Mouse (Mus musculus): ENCODE measurements around the gene Grin2b. TPM values are rescaled to one million over a fixed set of nuclear protein-coding genes. Genes with fewer than 3 reads are reported as not detected.

The Grin2b gene
- polyA plus RNA-seq, 1 experiment, result 76.8 TPM

GRCm38 (mm10) chr6:136170381-136170780, 2.9 kb downstream of the Grin2b start:
- H3K4me1 ChIP-seq (ENCODE audit: control insufficient read depth, insufficient read depth, low read length), result peaks cover 9% of the 10 kb centered on the region
- H3K4me3 ChIP-seq (ENCODE audit: insufficient read depth, low read depth, low read length), result peak overlapping the region; percentile 62
- 23% methylated on average over 5 of the region's 5 CpGs for WGBS
- peak overlapping the region; percentile 69 for H3K27ac ChIP-seq (ENCODE audit: insufficient read depth, low read depth, low read length)
- TF ChIP-seq CTCF (IDR thresholded peaks at IDR 0.05; ENCODE audit: insufficient read depth, low read depth, low read length) (no peak), POLR2A (IDR thresholded peaks at IDR 0.05; ENCODE audit: insufficient read depth, low read depth, low read length) (no peak)

GRCm38 (mm10) chr6:136167361-136167760, 6.0 kb downstream of the Grin2b start:
- Histone ChIP-seq H3K4me1 (ENCODE audit: control insufficient read depth, insufficient read depth, low read length) (peaks cover 14% of the 10 kb centered on the region), H3K27ac (ENCODE audit: insufficient read depth, low read depth, low read length) (peak overlapping the region; percentile 53; the same call in 1 of the 2 replicates), H3K4me3 (ENCODE audit: insufficient read depth, low read depth, low read length) (peak overlapping the region; percentile 49)
- WGBS, result 33% methylated on average over 5 of the region's 5 CpGs
- TF ChIP-seq POLR2A (IDR thresholded peaks at IDR 0.05; ENCODE audit: insufficient read depth, low read depth, low read length) (no peak), CTCF (IDR thresholded peaks at IDR 0.05; ENCODE audit: insufficient read depth, low read depth, low read length) (no peak)

- TF ChIP-seq CTCF (IDR thresholded peaks at IDR 0.05; ENCODE audit: insufficient read depth, low read depth, low read length) (no peak), POLR2A (IDR thresholded peaks at IDR 0.05; ENCODE audit: insufficient read depth, low read depth, low read length) (no peak)
- peaks cover 24% of the 10 kb centered on the region for H3K4me1 ChIP-seq (ENCODE audit: control insufficient read depth, insufficient read depth, low read length)
- peak overlapping the region; percentile 48 for H3K27ac ChIP-seq (ENCODE audit: insufficient read depth, low read depth, low read length)
- H3K4me3 ChIP-seq (ENCODE audit: insufficient read depth, low read depth, low read length), result peak overlapping the region; percentile 53
- 16% methylated on average over 9 of the region's 9 CpGs for whole genome bisulfite sequencing
Observed at GRCm38 (mm10) chr6:136165443-136166077, 7.8 kb downstream of the Grin2b start.

GRCm38 (mm10) chr6:136162090-136162489, 11.2 kb downstream of the Grin2b start:
- TF ChIP-seq CTCF (IDR thresholded peaks at IDR 0.05; ENCODE audit: insufficient read depth, low read depth, low read length) (no peak), POLR2A (IDR thresholded peaks at IDR 0.05; ENCODE audit: insufficient read depth, low read depth, low read length) (no peak)
- Histone ChIP-seq H3K4me3 (ENCODE audit: insufficient read depth, low read depth, low read length) (0 out of 2 replicates have a peak overlapping the region, but pooled peaks have one; percentile 1), H3K27ac (ENCODE audit: insufficient read depth, low read depth, low read length) (peak overlapping the region; percentile 61), H3K4me1 (ENCODE audit: control insufficient read depth, insufficient read depth, low read length) (peaks cover 30% of the 10 kb centered on the region)
- WGBS, result 9% methylated on average over 11 of the region's 11 CpGs

GRCm38 (mm10) chr6:136153444-136153843, 19.9 kb downstream of the Grin2b start:
- Histone ChIP-seq H3K4me1 (ENCODE audit: control insufficient read depth, insufficient read depth, low read length) (peaks cover 36% of the 10 kb centered on the region), H3K27ac (ENCODE audit: insufficient read depth, low read depth, low read length) (no peak overlapping the region), H3K4me3 (ENCODE audit: insufficient read depth, low read depth, low read length) (no peak overlapping the region)
- TF ChIP-seq POLR2A (IDR thresholded peaks at IDR 0.05; ENCODE audit: insufficient read depth, low read depth, low read length), result no peak
- no peak for TF ChIP-seq CTCF (IDR thresholded peaks at IDR 0.05; ENCODE audit: insufficient read depth, low read depth, low read length)
- 21% methylated on average over 9 of the region's 9 CpGs for whole genome bisulfite sequencing

- whole genome bisulfite sequencing, result 17% methylated on average over 6 of the region's 6 CpGs
- no peak overlapping the region for H3K4me3 ChIP-seq (ENCODE audit: insufficient read depth, low read depth, low read length)
- H3K4me1 ChIP-seq (ENCODE audit: control insufficient read depth, insufficient read depth, low read length), result peaks cover 32% of the 10 kb centered on the region
- H3K27ac ChIP-seq (ENCODE audit: insufficient read depth, low read depth, low read length), result peak overlapping the region; percentile 42; the same call in 1 of the 2 replicates
- TF ChIP-seq POLR2A (IDR thresholded peaks at IDR 0.05; ENCODE audit: insufficient read depth, low read depth, low read length) (no peak), CTCF (IDR thresholded peaks at IDR 0.05; ENCODE audit: insufficient read depth, low read depth, low read length) (no peak)
Observed at GRCm38 (mm10) chr6:136150064-136150463, 23.2 kb downstream of the Grin2b start.

GRCm38 (mm10) chr6:136139967-136140366, 33.3 kb downstream of the Grin2b start:
- H3K4me1 ChIP-seq (ENCODE audit: control insufficient read depth, insufficient read depth, low read length), result peaks cover 13% of the 10 kb centered on the region; the same call in 1 of the 2 replicates
- TF ChIP-seq CTCF (IDR thresholded peaks at IDR 0.05; ENCODE audit: insufficient read depth, low read depth, low read length) (no peak), POLR2A (IDR thresholded peaks at IDR 0.05; ENCODE audit: insufficient read depth, low read depth, low read length) (no peak)
- H3K4me3 ChIP-seq (ENCODE audit: insufficient read depth, low read depth, low read length), result no peak overlapping the region
- H3K27ac ChIP-seq (ENCODE audit: insufficient read depth, low read depth, low read length), result no peak overlapping the region
- 86% methylated on average over 6 of the region's 6 CpGs for WGBS

- WGBS, result 18% methylated on average over 10 of the region's 10 CpGs
- Histone ChIP-seq H3K4me3 (ENCODE audit: insufficient read depth, low read depth, low read length) (no peak overlapping the region), H3K4me1 (ENCODE audit: control insufficient read depth, insufficient read depth, low read length) (peaks cover 12% of the 10 kb centered on the region), H3K27ac (ENCODE audit: insufficient read depth, low read depth, low read length) (no peak overlapping the region)
- TF ChIP-seq POLR2A (IDR thresholded peaks at IDR 0.05; ENCODE audit: insufficient read depth, low read depth, low read length), result no peak
- TF ChIP-seq CTCF (IDR thresholded peaks at IDR 0.05; ENCODE audit: insufficient read depth, low read depth, low read length), result no peak
Observed at GRCm38 (mm10) chr6:136130456-136130855, 42.9 kb downstream of the Grin2b start.

GRCm38 (mm10) chr6:136122593-136122992, 50.7 kb downstream of the Grin2b start:
- H3K4me1 ChIP-seq (ENCODE audit: control insufficient read depth, insufficient read depth, low read length), result peaks cover 4% of the 10 kb centered on the region; the same call in 1 of the 2 replicates
- TF ChIP-seq POLR2A (IDR thresholded peaks at IDR 0.05; ENCODE audit: insufficient read depth, low read depth, low read length) (no peak), CTCF (IDR thresholded peaks at IDR 0.05; ENCODE audit: insufficient read depth, low read depth, low read length) (no peak)
- H3K27ac ChIP-seq (ENCODE audit: insufficient read depth, low read depth, low read length), result no peak overlapping the region
- WGBS, result 82% methylated on average over 3 of the region's 3 CpGs
- H3K4me3 ChIP-seq (ENCODE audit: insufficient read depth, low read depth, low read length), result no peak overlapping the region

Measured in olfactory bulb, adult 2 months (tissue).